Mouse (Mus musculus): ENCODE data around the gene Ptgdr2. TPM values are rescaled to one million over a fixed set of nuclear protein-coding genes. Genes with fewer than 3 reads are reported as not detected.
A peak's percentile ranks its signal among the peaks of the same experiment; 100 is the strongest.

The Ptgdr2 gene
- polyA plus RNA-seq, 1 experiment from 2014 or later, result 0.08 TPM

GRCm38 (mm10) chr19:10980210-10980609 is 43.2 kb downstream of the Ptgdr2 start:
- Histone ChIP-seq H3K9ac (no peak overlapping the region), H3K27ac (replicated peaks) (no peak overlapping the region), H3K27me3 (no peaks in the 10 kb centered on the region), H3K4me1 (replicated peaks) (peaks cover 6% of the 10 kb centered on the region; the same call in 1 of the 2 replicates), H3K9me3 (no peaks in the 10 kb centered on the region), H3K4me2 (no peak overlapping the region), H3K4me3 (no peak overlapping the region), H3K36me3 (no peaks in the 10 kb centered on the region)
- WGBS, result 76% methylated on average over 5 of the region's 5 CpGs
- peak; percentile 4; the same call in 1 of the 2 replicates for ATAC-seq (ENCODE audit: low FRiP score, low read depth)

GRCm38 (mm10) chr19:10983146-10983545 is 46.2 kb downstream of the Ptgdr2 start:
- peaks cover 6% of the 10 kb centered on the region; the same call in 1 of the 2 replicates for H3K4me1 ChIP-seq (replicated peaks)
- no peaks in the 10 kb centered on the region for H3K27me3 ChIP-seq
- no peak for ATAC-seq (ENCODE audit: low FRiP score, low read depth)
- H3K36me3 ChIP-seq, result no peaks in the 10 kb centered on the region
- H3K27ac ChIP-seq (replicated peaks), result no peak overlapping the region
- no peaks in the 10 kb centered on the region for H3K9me3 ChIP-seq
- 33% methylated on average over 14 of the region's 14 CpGs for WGBS
- no peak overlapping the region for H3K9ac ChIP-seq
- H3K4me3 ChIP-seq, result no peak overlapping the region
- no peak overlapping the region for H3K4me2 ChIP-seq

DNA sequence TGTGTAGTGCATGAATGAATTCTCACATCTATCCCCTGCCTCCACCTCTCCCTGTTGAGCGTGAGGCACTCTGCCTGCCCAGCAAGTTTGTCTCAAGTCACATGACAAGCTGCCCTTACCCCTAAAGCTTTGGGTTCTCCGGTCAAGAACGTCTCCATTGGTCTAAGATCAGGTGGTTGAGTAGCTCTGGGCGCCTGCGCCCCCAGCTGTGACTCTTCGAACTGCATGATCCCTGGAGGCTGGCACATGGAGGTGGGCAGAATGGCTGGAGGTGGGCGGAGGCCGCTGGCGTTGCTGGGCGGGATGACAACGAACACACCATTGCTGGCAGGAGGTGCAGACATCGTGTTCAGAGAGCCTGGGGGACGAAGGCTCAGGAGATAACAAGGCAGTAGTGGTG is 47.6 kb downstream of the Ptgdr2 start:
- 75% methylated on average over 13 of the region's 13 CpGs for WGBS

GRCm38 (mm10) chr19:10985889-10986288 is 48.9 kb downstream of the Ptgdr2 start:
- Histone ChIP-seq H3K27me3 (no peaks in the 10 kb centered on the region), H3K4me1 (replicated peaks) (no peaks in the 10 kb centered on the region), H3K4me2 (no peak overlapping the region), H3K36me3 (no peaks in the 10 kb centered on the region), H3K9ac (no peak overlapping the region), H3K27ac (replicated peaks) (no peak overlapping the region), H3K9me3 (no peaks in the 10 kb centered on the region), H3K4me3 (no peak overlapping the region)
- no peak for ATAC-seq (ENCODE audit: low FRiP score, low read depth)
- WGBS, result 95% methylated on average over 4 of the region's 4 CpGs

More for the DNA sequence above, 47.6 kb downstream of the Ptgdr2 start:
- Histone ChIP-seq H3K4me2 (no peak overlapping the region), H3K4me1 (replicated peaks) (peaks cover 3% of the 10 kb centered on the region; the same call in 1 of the 2 replicates), H3K9ac (no peak overlapping the region), H3K36me3 (no peaks in the 10 kb centered on the region), H3K27ac (replicated peaks) (no peak overlapping the region), H3K9me3 (no peaks in the 10 kb centered on the region), H3K4me3 (no peak overlapping the region), H3K27me3 (no peaks in the 10 kb centered on the region)
- no peak for ATAC-seq (ENCODE audit: low FRiP score, low read depth)

DNA sequence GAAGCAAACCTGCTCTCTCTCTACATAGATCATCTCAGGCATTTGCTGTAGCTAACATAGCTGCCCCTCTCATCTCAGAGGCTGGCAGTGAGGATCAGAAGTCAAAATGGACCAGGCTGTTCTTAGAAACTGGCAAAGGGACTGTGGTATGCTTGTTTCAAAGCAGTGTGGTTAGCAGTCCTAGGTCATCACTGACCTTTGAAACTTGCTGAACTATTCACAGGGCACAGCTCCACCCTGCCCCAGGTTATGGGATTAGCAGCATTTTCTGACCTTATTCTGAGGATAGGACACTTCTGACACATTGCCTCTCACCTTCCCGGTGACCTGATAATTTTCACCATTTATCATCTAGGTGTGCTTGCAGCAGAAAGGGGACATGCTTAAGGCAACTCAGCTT is 51.6 kb downstream of the Ptgdr2 start:
- 91% methylated on average over 1 of the region's 1 CpGs for WGBS
- no peak overlapping the region for H3K9ac ChIP-seq
- H3K4me3 ChIP-seq, result no peak overlapping the region
- H3K27ac ChIP-seq (replicated peaks), result no peak overlapping the region
- no peaks in the 10 kb centered on the region for H3K4me1 ChIP-seq (replicated peaks)
- no peaks in the 10 kb centered on the region for H3K9me3 ChIP-seq
- no peak for ATAC-seq (ENCODE audit: low FRiP score, low read depth)
- no peaks in the 10 kb centered on the region for H3K36me3 ChIP-seq
- H3K4me2 ChIP-seq, result no peak overlapping the region
- no peaks in the 10 kb centered on the region for H3K27me3 ChIP-seq

DNA sequence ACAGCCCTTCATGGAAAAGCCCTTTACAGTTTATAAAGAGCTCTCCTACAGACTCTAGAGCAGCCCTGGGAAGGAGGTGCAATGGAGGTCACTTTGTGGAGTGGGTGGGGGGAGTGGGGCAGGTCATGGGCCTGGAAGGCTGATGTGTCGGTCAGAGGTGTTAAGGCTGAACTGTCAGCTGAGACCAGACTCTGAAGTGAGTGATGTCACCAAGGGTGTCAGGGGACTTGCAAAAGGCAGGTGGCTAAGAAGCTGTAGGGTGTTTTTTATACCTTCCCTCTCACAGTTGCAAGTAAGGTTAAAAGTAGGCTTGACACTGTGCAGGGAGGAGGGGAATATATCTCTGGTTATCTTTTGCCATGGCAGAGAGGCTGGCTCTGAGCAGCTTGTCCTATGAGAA is 53.8 kb downstream of the Ptgdr2 start:
- 78% methylated on average over 1 of the region's 1 CpGs for WGBS
- ATAC-seq (ENCODE audit: low FRiP score, low read depth), result no peak
- Histone ChIP-seq H3K9ac (no peak overlapping the region), H3K9me3 (no peaks in the 10 kb centered on the region), H3K36me3 (no peaks in the 10 kb centered on the region), H3K4me3 (no peak overlapping the region), H3K4me2 (no peak overlapping the region), H3K4me1 (replicated peaks) (no peaks in the 10 kb centered on the region), H3K27me3 (no peaks in the 10 kb centered on the region), H3K27ac (replicated peaks) (no peak overlapping the region)

DNA sequence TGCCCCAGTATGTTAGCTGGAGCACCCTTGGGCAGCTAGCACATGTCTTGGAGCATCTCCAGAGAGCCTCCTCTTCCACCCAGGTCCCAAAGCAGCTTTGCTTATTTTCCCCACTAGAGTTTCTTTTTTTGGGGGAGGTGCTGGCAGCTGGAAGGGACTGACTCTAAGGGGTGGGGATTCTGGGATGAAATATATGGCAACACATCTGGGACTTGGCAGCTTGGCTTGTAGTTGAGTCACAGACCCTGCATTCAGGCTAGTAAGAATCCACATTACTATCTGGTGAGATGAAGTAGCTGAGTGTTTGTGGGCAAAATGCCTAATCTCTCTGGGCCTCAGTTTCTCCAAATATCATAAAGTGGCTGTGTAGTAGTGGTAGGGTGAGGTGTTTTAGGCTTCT is 55.0 kb downstream of the Ptgdr2 start:
- H3K4me3 ChIP-seq, result no peak overlapping the region
- no peaks in the 10 kb centered on the region for H3K36me3 ChIP-seq
- H3K27me3 ChIP-seq, result no peaks in the 10 kb centered on the region
- no peak overlapping the region for H3K9ac ChIP-seq
- no peak overlapping the region for H3K27ac ChIP-seq (replicated peaks)
- ATAC-seq (ENCODE audit: low FRiP score, low read depth), result no peak
- H3K4me1 ChIP-seq (replicated peaks), result no peaks in the 10 kb centered on the region
- H3K4me2 ChIP-seq, result no peak overlapping the region
- H3K9me3 ChIP-seq, result no peaks in the 10 kb centered on the region

Other genes starting within 250 kb of the Ptgdr2 start
- 28.8 and 31.8 TPM in 2 replicates for gene Vps37c, start 248.4 kb upstream of the Ptgdr2 start, polyA plus RNA-seq (2015; fragmentation: Nextera tagmentation; extraction: Ambion mirVana)
- gene Cd5, start 198.2 kb upstream of the Ptgdr2 start, polyA plus RNA-seq (2015; fragmentation: Nextera tagmentation; extraction: Ambion mirVana), result 0.25 and 0.28 TPM in 2 replicates
- 0.10 TPM in 1 of 2 replicates, not detected in the other for gene Cd6, start 107.1 kb upstream of the Ptgdr2 start, polyA plus RNA-seq (2015; fragmentation: Nextera tagmentation; extraction: Ambion mirVana)
- gene Slc15a3, start 97.4 kb upstream of the Ptgdr2 start, polyA plus RNA-seq (2015; fragmentation: Nextera tagmentation; extraction: Ambion mirVana), result 0.30 and 0.47 TPM in 2 replicates
- 171 and 188 TPM in 2 replicates for gene Tmem132a, start 67.2 kb upstream of the Ptgdr2 start, polyA plus RNA-seq (2015; fragmentation: Nextera tagmentation; extraction: Ambion mirVana)
- 45.6 and 46.2 TPM in 2 replicates for gene Tmem109, start 55.2 kb upstream of the Ptgdr2 start, polyA plus RNA-seq (2015; fragmentation: Nextera tagmentation; extraction: Ambion mirVana)
- gene Prpf19, start 41.9 kb upstream of the Ptgdr2 start, polyA plus RNA-seq (2015; fragmentation: Nextera tagmentation; extraction: Ambion mirVana), result 43.3 and 44.1 TPM in 2 replicates
- 0.21 and 0.27 TPM in 2 replicates for gene Zp1, start 16.5 kb upstream of the Ptgdr2 start, polyA plus RNA-seq (2015; fragmentation: Nextera tagmentation; extraction: Ambion mirVana)
- gene Ccdc86, start 12.1 kb downstream of the Ptgdr2 start, polyA plus RNA-seq (2015; fragmentation: Nextera tagmentation; extraction: Ambion mirVana), result 14.6 and 14.9 TPM in 2 replicates
- gene Ms4a10, start 37.5 kb downstream of the Ptgdr2 start, polyA plus RNA-seq (2015; fragmentation: Nextera tagmentation; extraction: Ambion mirVana), result not detected in 2 replicates
- gene Ms4a15, start 56.1 kb downstream of the Ptgdr2 start, polyA plus RNA-seq (2015; fragmentation: Nextera tagmentation; extraction: Ambion mirVana), result 0.17 TPM in 1 of 2 replicates, not detected in the other
- gene Ms4a18, start 80.9 kb downstream of the Ptgdr2 start, polyA plus RNA-seq (2015; fragmentation: Nextera tagmentation; extraction: Ambion mirVana), result not detected in 2 replicates
- gene Ms4a8a, start 143.9 kb downstream of the Ptgdr2 start, polyA plus RNA-seq (2015; fragmentation: Nextera tagmentation; extraction: Ambion mirVana), result not detected in 2 replicates
- gene 1700017D01Rik, start 193.7 kb downstream of the Ptgdr2 start, polyA plus RNA-seq (2015; fragmentation: Nextera tagmentation; extraction: Ambion mirVana), result not detected in 2 replicates
- not detected in 2 replicates for gene 1700025F22Rik, start 228.2 kb downstream of the Ptgdr2 start, polyA plus RNA-seq (2015; fragmentation: Nextera tagmentation; extraction: Ambion mirVana)